Mouse (Mus musculus) hindbrain, embryonic 16.5 days (tissue): ENCODE measurements around the gene AC124108.1. TPM values are rescaled to one million over a fixed set of nuclear protein-coding genes. Genes with fewer than 3 reads are reported as not detected.
A peak's percentile ranks its signal among the peaks of the same experiment; 100 is the strongest.

ENCODE experiments used
- ATAC-seq: fragments of 200-750 bp; cut with Nextera tagmentation; 2 replicates; pipeline ENCODE4 v1.8.0; 2017; ENCODE audit warnings: moderate TSS enrichment, moderate library complexity
- H3K27ac ChIP-seq: fragments of 300-500 bp; sonication (generic); 2 replicates; pipeline ENCODE4 v1.5.1; 2014; ENCODE audit warnings: low read depth, mild to moderate bottlenecking, control low read depth, low read length, moderate library complexity
- H3K27me3 ChIP-seq: fragments of 300-500 bp; sonication (generic); replicated peaks from 2 replicates; pipeline ENCODE4 v1.6.1; 2014; ENCODE audit warnings: low read length; ENCODE audit not compliant: control insufficient read depth, insufficient read depth
- H3K36me3 ChIP-seq: fragments of 300-500 bp; sonication (generic); 2 replicates; pipeline ENCODE4 v1.6.1; 2014; ENCODE audit warnings: mild to moderate bottlenecking, low read length, moderate library complexity, mixed read lengths; ENCODE audit not compliant: control insufficient read depth, insufficient read depth
- H3K4me1 ChIP-seq: fragments of 300-500 bp; sonication (generic); 2 replicates; pipeline ENCODE4 v1.6.1; 2014; ENCODE audit warnings: low read depth, low read length; ENCODE audit not compliant: control insufficient read depth, insufficient read depth
- H3K4me2 ChIP-seq: fragments of 300-500 bp; sonication (generic); 2 replicates; pipeline ENCODE4 v1.6.1; 2014; ENCODE audit warnings: mild to moderate bottlenecking, low read length, control low read depth, moderate library complexity
- H3K4me3 ChIP-seq: fragments of 300-500 bp; sonication (generic); 2 replicates; pipeline ENCODE4 v1.5.1; 2014; ENCODE audit warnings: mild to moderate bottlenecking, low read length, control low read depth, moderate library complexity
- H3K9ac ChIP-seq: fragments of 300-500 bp; sonication (generic); 2 replicates; pipeline ENCODE4 v1.6.1; 2014; ENCODE audit warnings: low read depth, mild to moderate bottlenecking, control low read depth, low read length, moderate library complexity
- H3K9me3 ChIP-seq: fragments of 300-500 bp; sonication (generic); 2 replicates; pipeline ENCODE4 v1.6.1; 2014; ENCODE audit warnings: mild to moderate bottlenecking, low read length, moderate library complexity; ENCODE audit not compliant: control insufficient read depth
- WGBS: fragments of 180-500 bp; shearing (Covaris S2); extraction: QIAGEN DNeasy Blood & Tissue Kit; methylation state at CpG from one replicate; pipeline ENCODE4 v1.1.7; 2014; 5-methylcytosine and 5-hydroxymethylcytosine counted together
- microRNA counts: library from miRNA; unstranded; fragments of <30 nt; microRNA quantifications from one replicate; lab custom pipeline; 2016
- microRNA-seq: library from miRNA; unstranded; fragments of <30 nt; microRNA quantifications from one replicate; pipeline ENCODE4, GENCODE M21; 2017
- polyA plus RNA-seq: library from polyadenylated mRNA; unstranded; fragments of >200 nt; fragmentation: Nextera tagmentation; extraction: Ambion mirVana; gene quantifications from 2 replicates; pipeline ENCODE4 v1.2.1, GENCODE M21; 2015

AC124108.1 gene
- polyA plus RNA-seq, 1 experiment from 2014 or later: 1.8 TPM

GRCm38 (mm10) chr1:132246137-132246536, 54.9 kb downstream of the AC124108.1 start:
- Histone ChIP-seq H3K36me3 (no peaks in the 10 kb centered on the region), H3K27me3 (no peaks in the 10 kb centered on the region), H3K9ac (no peak overlapping the region), H3K27ac (no peak overlapping the region), H3K4me1 (no peaks in the 10 kb centered on the region), H3K4me2 (no peak overlapping the region), H3K4me3 (no peak overlapping the region), H3K9me3 (no peaks in the 10 kb centered on the region)
- WGBS: 53% methylated on average over 6 of the region's 6 CpGs
- no peak for ATAC-seq

GRCm38 (mm10) chr1:132246641-132247040, 55.4 kb downstream of the AC124108.1 start:
- H3K9me3 ChIP-seq: no peaks in the 10 kb centered on the region
- H3K9ac ChIP-seq: no peak overlapping the region
- WGBS: 89% methylated on average over 4 of the region's 4 CpGs
- no peak overlapping the region for H3K4me2 ChIP-seq
- H3K36me3 ChIP-seq: no peaks in the 10 kb centered on the region
- no peak overlapping the region for H3K4me3 ChIP-seq
- no peak for ATAC-seq
- no peaks in the 10 kb centered on the region for H3K4me1 ChIP-seq
- no peaks in the 10 kb centered on the region for H3K27me3 ChIP-seq
- H3K27ac ChIP-seq: no peak overlapping the region

- Histone ChIP-seq H3K4me1 (no peaks in the 10 kb centered on the region), H3K4me2 (no peak overlapping the region), H3K4me3 (no peak overlapping the region), H3K9me3 (no peaks in the 10 kb centered on the region), H3K36me3 (no peaks in the 10 kb centered on the region), H3K9ac (no peak overlapping the region), H3K27me3 (no peaks in the 10 kb centered on the region), H3K27ac (no peak overlapping the region)
- 77% methylated on average over 6 of the region's 6 CpGs for WGBS
- no peak for ATAC-seq
Measured at GRCm38 (mm10) chr1:132254467-132254866, 63.2 kb downstream of the AC124108.1 start.

MicroRNAs within 50 kb of the gene (microRNA counts, 519-probe panel; counts per million panel counts)
- 3,358 counts per million, percentile 88 among the panel's probes with 10 or more counts for microRNA mmu-miR-135b (lab: Ali Mortazavi, UCI)

Small RNA genes within 50 kb of the gene (microRNA-seq; reads per million reads assigned to microRNA genes)
- 6,847 reads per million, percentile 93 among the genes with 10 or more reads in this experiment for gene Mir135b

Other genes with a start within 250 kb of the AC124108.1 start
- gene Slc45a3, start 228.5 kb upstream of the AC124108.1 start, polyA plus RNA-seq: 0.96 and 1.5 TPM in 2 replicates
- 10.0 and 10.2 TPM in 2 replicates for gene Elk4, start 183.8 kb upstream of the AC124108.1 start, polyA plus RNA-seq
- gene Mfsd4a, start 123.4 kb upstream of the AC124108.1 start, polyA plus RNA-seq: 6.9 and 9.0 TPM in 2 replicates
- gene Cdk18, start 51.8 kb upstream of the AC124108.1 start, polyA plus RNA-seq: 1.1 and 1.5 TPM in 2 replicates
- gene Lemd1, start within 50 bp of the AC124108.1 start, polyA plus RNA-seq: 11.4 and 14.0 TPM in 2 replicates
- gene Gm10188, start 38.3 kb downstream of the AC124108.1 start, polyA plus RNA-seq: not detected in 2 replicates
- gene Klhdc8a, start 107.2 kb downstream of the AC124108.1 start, polyA plus RNA-seq: 8.3 and 10.0 TPM in 2 replicates
- gene Nuak2, start 124.7 kb downstream of the AC124108.1 start, polyA plus RNA-seq: 11.1 and 12.8 TPM in 2 replicates
- gene Tmcc2, start 199.8 kb downstream of the AC124108.1 start, polyA plus RNA-seq: 26.6 and 35.5 TPM in 2 replicates
- 7.9 and 9.7 TPM in 2 replicates for gene Dstyk, start 226.1 kb downstream of the AC124108.1 start, polyA plus RNA-seq